Mouse (Mus musculus): ENCODE data around the gene Srms.
A peak's percentile ranks its signal among the peaks of the same experiment; 100 is the strongest.

The Srms gene

GRCm38 (mm10) chr2:181213021-181213445, at the start of gene Srms:
Gene Srms, minus strand, starts transcription at chr2:181213185.
- DNase-seq (ENCODE audit: low read depth): peak; percentile 63

- no peak for DNase-seq (ENCODE audit: low read depth)
These were observed 40.3 kb upstream of the Srms start for GRCm38 (mm10) chr2:181253248-181253647.

- DNase-seq (ENCODE audit: low read depth): no peak
These were observed 38.9 kb upstream of the Srms start for GRCm38 (mm10) chr2:181251841-181252240.

- no peak for DNase-seq (ENCODE audit: low read depth)
These were observed 36.2 kb upstream of the Srms start for GRCm38 (mm10) chr2:181249217-181249616.

GRCm38 (mm10) chr2:181245031-181245430, 32.0 kb upstream of the Srms start:
- DNase-seq (ENCODE audit: low read depth): no peak

GRCm38 (mm10) chr2:181243706-181244394, 30.9 kb upstream of the Srms start:
- DNase-seq (ENCODE audit: low read depth): peak; percentile 47

- no peak for DNase-seq (ENCODE audit: low read depth)
These were observed 29.3 kb upstream of the Srms start for GRCm38 (mm10) chr2:181242314-181242665.

GRCm38 (mm10) chr2:181241602-181242313, 28.8 kb upstream of the Srms start, which contains the start of gene Helz2:
Gene Helz2, minus strand, starts transcription at chr2:181242027.
- DNase-seq (ENCODE audit: low read depth): peak; percentile 89

- DNase-seq (ENCODE audit: low read depth): no peak
These were observed 27.9 kb upstream of the Srms start for GRCm38 (mm10) chr2:181240806-181241440.

- DNase-seq (ENCODE audit: low read depth): no peak
These were observed 26.3 kb upstream of the Srms start for GRCm38 (mm10) chr2:181239261-181239660.

GRCm38 (mm10) chr2:181238861-181239260, 25.9 kb upstream of the Srms start:
- no peak for DNase-seq (ENCODE audit: low read depth)

GRCm38 (mm10) chr2:181238091-181238610, 25.2 kb upstream of the Srms start:
- no peak for DNase-seq (ENCODE audit: low read depth)

GRCm38 (mm10) chr2:181237251-181238014, 24.4 kb upstream of the Srms start:
- no peak for DNase-seq (ENCODE audit: low read depth)

- DNase-seq (ENCODE audit: low read depth): no peak
These were observed 22.9 kb upstream of the Srms start for GRCm38 (mm10) chr2:181235681-181236566.

GRCm38 (mm10) chr2:181234680-181235079, 21.7 kb upstream of the Srms start:
- DNase-seq (ENCODE audit: low read depth): no peak

- no peak for DNase-seq (ENCODE audit: low read depth)
These were observed 20.5 kb upstream of the Srms start for GRCm38 (mm10) chr2:181233443-181233842.

GRCm38 (mm10) chr2:181231171-181231570, 18.2 kb upstream of the Srms start:
- DNase-seq (ENCODE audit: low read depth): no peak

GRCm38 (mm10) chr2:181228335-181228734, 15.3 kb upstream of the Srms start:
- DNase-seq (ENCODE audit: low read depth): no peak

- no peak for DNase-seq (ENCODE audit: low read depth)
These were observed 14.1 kb upstream of the Srms start for GRCm38 (mm10) chr2:181227122-181227521.

GRCm38 (mm10) chr2:181224994-181225393, 12.0 kb upstream of the Srms start:
- no peak for DNase-seq (ENCODE audit: low read depth)

GRCm38 (mm10) chr2:181220361-181220760, 7.4 kb upstream of the Srms start:
- DNase-seq (ENCODE audit: low read depth): no peak
